Mouse (Mus musculus) cerebellum, postnatal 4 days (tissue): ENCODE data around the gene Rrh.

ENCODE experiments used
- DNase-seq, 2 experiments: peaks; one replicate each; pipeline ENCODE4 v3.0.0; 2022; ENCODE audit warnings: low spot score in 2 of 2, mixed read lengths in 1 of 2

The Rrh gene

GRCm38 (mm10) chr3:129822206-129822775, at the start of gene Rrh:
Gene Rrh (minus strand): TSS chr3:129822587.
- DNase-seq = no peak

DNA sequence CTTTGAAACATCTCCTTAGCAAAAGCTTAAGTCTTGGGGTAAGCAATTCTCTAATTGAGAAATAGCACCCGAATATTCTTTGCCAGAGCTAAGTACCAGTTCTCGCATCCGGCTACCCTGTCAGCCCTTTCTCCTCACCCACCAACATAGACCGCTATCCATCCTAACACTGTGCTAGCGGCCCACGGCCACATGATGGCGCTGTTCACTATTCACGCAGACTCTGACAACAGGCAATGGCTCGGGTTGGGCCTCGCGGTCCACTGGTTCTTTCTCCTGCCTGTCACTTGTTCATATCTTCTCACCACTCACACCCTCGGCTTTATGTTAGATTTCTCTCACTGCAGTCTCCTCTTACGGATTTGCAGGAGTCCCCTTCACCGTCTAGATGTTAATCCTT, 41.3 kb upstream of the Rrh start:
- DNase-seq = peak in 1 of 2 experiments; percentile 47

DNA sequence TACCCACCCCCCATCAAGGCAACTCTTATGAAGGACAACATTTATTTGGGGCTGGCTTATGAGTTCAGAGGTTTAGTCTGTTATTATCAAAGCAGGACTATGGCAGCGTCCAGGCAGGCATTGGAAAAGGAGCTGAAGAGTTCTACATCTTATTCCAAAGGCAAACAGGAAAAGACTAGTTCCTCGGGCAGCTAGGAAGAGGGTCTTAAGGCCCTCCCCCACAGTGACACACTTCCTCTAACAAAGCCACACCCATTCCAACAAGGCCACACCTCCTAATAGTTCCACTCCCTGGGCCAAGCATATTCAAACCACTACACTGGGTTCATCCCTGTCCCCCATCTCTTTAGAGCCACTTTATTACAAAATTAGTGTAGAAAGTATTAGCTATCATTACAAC, 40.2 kb upstream of the Rrh start:
- DNase-seq = no peak

GRCm38 (mm10) chr3:129846846-129847245, 24.5 kb upstream of the Rrh start:
- DNase-seq = no peak

DNA sequence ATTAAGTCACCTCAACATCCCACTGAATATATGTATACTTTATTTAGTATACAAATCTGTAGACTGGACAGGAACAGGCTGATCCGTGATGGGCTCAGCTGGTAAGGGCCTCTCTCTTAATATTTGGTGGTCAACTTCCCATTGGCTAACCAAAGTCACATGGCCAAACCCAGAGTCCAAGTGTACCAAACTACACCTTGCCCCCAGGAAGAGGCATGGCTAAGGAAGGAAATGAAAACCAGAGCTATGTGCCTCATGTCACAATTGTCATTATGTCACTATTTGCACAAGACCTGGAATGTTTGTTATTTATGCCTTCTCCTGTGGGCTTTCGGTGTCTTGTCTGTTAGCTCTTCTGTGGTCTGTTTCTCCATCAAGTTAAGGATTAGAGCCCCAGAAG, 23.5 kb upstream of the Rrh start:
- DNase-seq = no peak

GRCm38 (mm10) chr3:129838017-129838416, 15.6 kb upstream of the Rrh start:
- no peak for DNase-seq

DNA sequence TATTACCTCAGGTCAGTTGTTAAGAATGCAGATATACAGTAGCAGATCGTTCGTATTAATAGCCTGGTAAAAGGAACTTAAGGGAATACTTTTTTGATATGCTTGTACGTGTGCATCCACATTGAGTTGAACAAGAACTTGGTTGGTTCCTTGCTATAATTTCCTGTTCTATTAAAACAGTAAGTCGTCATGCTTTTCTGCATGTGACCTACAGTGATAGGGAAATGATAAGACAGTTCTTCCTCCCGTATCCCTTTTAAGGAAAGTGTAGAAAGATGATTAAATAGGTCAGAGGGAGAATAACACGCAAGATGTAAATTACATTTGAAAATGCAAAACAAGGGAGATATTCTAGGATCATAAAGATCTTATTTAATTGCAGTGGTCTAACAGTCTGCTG, 14.6 kb upstream of the Rrh start:
- no peak for DNase-seq

DNA sequence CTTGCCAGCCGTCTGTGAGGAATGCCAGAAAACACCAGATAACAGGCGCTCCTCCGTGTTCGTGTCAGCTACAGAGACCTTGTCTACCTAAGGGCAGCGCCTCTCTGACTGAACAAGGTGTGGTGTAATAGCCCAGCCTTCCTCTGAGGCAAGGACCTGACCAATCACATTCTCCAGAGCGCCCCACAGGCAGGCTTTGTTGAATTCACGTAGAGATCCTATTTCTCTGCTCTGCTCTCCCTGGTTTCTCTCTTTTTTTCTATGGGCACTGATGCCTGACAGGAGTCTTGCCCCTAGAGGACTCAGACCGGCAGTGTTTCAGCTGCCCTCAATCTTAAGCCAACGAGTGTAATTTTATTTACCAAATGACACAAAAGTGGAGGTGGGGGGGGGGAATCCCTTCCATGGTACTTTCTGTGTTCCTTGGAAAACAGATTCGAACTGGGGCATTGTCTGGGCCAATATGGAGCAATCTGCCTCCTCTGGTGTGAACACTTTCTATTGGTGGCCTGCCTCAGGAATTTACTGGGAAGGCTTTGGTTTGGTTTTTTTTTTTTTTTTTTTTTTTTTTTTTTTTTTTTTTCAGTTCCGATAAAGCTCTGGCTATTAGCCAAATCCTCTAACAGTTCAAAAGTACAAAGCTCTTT, 13.8 kb upstream of the Rrh start:
- no peak for DNase-seq

DNA sequence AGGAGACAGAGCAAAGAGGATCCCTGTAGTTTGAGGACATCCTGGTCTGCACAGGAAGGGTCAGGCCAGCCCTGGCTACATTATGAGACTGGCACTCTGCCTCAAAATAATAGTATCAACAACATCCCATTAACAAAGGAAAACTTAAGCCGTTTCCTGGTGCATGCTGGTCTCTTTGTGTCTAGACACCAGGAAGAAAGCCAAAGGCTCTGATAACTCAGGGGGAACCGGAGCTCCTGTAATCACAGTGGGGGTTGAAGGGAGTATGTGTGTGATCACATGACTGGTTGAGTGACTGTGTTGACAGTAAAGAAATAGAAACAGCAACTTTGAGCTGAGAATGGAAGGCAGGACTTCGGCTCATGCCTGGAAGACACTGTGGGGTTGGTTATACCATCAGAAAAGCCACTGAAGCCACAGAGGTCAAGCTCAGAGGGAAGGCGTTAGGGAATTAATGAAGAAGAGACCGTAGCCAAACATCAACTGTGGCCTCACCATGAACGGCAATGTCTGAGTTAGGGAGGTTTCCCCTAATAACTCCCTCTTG, 13.1 kb upstream of the Rrh start, which contains the start of gene Cfi:
Cfi (plus strand) TSS at position 497 of the 547 bp plus-strand sequence.
- no peak for DNase-seq

DNA sequence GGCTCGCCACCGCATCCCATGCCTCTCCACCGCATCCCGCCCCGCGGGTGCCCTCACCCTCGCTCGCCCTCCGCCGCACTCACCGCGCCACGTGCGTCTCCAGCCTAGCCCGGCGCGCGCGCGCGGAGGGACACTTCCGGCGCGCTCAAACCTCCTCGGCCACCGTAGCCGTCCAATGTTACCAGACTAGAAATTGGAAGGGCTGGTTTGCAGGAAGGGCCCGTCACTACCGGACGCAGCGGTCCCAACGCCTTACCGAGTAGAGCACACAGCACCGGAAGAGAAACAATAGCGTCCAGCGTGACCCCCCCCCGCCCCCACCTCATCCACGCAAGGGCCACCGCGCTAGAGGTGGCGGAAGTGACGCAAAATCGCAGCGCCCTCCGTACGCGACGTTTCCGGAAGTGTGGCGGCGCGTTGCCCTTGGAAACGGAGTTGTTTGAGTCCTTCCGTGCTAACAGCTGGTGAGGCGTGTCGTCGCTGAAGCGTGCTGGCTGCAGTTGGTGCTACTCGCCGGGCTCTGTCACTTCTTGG, 8.7 kb upstream of the Rrh start, which contains the start of gene Gar1:
Gar1 (minus strand) TSS at position 362 of the 534 bp plus-strand sequence.
- DNase-seq = peak; percentile 85 to 95

- no peak for DNase-seq
Measured at GRCm38 (mm10) chr3:129830626-129831025, 8.2 kb upstream of the Rrh start.

DNA sequence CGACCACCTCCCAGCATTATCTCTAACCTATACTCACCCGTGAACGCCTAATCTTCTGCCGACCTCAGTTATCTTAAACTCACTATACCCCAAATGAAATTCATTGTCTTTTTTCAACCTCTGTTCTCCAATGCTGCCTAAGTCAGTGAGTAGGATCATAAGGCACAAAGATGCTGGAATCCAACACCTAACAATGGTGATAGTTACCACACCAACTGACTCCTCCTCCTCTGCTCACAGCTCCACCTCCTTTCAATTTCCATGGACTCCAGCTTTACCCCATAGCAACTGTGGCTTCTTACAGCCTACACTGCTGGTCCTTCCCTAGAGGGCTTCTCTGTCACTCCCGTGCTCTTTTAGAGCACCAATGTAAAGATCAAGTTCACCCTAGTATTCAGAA, 5.3 kb upstream of the Rrh start:
- DNase-seq = no peak

GRCm38 (mm10) chr3:129826691-129827090, 4.3 kb upstream of the Rrh start:
- DNase-seq = no peak

- DNase-seq = no peak
Measured at GRCm38 (mm10) chr3:129824891-129825290, 2.5 kb upstream of the Rrh start.

DNA sequence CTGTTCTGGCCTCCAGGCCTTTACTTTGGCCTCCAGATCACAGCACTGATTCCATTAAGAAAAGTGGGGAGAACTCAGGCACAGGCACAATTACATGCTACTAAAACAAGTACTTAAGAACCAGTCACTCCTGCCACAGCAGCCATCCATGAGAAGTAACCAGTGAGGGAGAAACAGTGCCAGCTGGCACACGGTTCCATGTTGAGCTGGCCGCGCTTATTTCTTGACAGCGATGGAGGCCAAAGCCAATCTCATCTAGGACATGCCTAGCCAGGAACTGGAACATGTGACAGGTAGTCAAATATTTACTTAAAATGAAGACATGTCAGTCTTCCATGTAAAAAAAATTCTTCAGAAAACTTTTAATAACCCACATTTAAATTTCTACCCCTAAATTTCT, 1.8 kb upstream of the Rrh start:
- no peak for DNase-seq

DNA sequence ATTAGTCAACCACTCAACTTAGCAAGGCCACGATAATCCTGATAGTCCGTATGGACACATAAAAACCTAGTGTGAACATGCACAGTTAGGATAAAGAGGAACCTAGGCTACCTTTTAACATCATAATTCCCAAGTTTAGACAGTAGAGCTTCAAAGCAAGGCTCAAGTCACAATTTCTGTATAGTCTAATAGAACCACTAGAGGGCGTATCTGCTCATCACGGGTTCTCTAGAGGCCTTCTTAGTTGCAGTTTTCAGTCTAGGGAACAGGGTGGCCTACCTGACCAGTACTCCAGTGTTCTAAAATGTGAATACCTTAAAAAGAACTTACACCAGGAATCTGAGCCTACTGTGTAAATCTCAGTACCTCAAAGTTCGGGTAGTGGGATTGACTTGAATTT, 906 bp upstream of the Rrh start:
- no peak for DNase-seq

- no peak for DNase-seq
Measured at GRCm38 (mm10) chr3:129821736-129822135, 651 bp downstream of the Rrh start.

GRCm38 (mm10) chr3:129820847-129821246, 1.5 kb downstream of the Rrh start:
- DNase-seq = no peak

GRCm38 (mm10) chr3:129803765-129804164, 18.6 kb downstream of the Rrh start, which contains the start of gene Lrit3:
Gene Lrit3 (minus strand): TSS chr3:129804030.
- DNase-seq = no peak

- no peak for DNase-seq
Measured at GRCm38 (mm10) chr3:129799011-129799410, 23.4 kb downstream of the Rrh start.

DNA sequence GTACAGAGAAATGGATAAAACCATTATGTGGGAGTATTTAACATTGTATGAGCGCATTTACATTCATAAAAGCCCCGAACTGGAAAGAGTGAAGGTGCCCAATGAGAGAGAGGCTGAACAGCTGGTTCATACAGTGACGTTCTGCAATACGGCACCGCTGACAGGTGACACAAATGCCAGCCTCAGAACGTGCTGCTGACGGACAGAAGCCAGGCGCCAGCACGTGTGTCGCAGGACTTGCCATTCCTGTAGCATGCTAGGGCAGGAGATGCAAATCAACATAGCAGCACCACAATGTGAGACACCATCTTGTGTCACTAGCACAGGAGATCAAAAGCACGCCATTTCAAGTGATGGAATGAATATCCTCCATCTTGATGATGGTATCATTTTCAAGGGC, 23.8 kb downstream of the Rrh start:
- no peak for DNase-seq

- no peak for DNase-seq
Measured at GRCm38 (mm10) chr3:129797341-129797740, 25.0 kb downstream of the Rrh start.

GRCm38 (mm10) chr3:129793801-129794200, 28.6 kb downstream of the Rrh start:
- DNase-seq = no peak
